Mouse (Mus musculus) heart, adult 9 months (tissue): ENCODE results near the gene Gm3264.
A peak's percentile ranks its signal among the peaks of the same experiment; 100 is the strongest.
"Not testable (repeated sequence)": the region's sequence is repeated elsewhere in the genome, so short reads cannot be mapped to it uniquely, and the experiment has no call there.

ENCODE experiments used
- DNase-seq, 2 experiments: peaks; one replicate each; pipeline ENCODE4 v3.0.0; 2022; ENCODE audit warnings: low spot score in 2 of 2

Gene Gm3264

GRCm38 (mm10) chr14:4855299-4855980 lies at the start of gene Gm3264:
Gene Gm3264 (plus strand): TSS chr14:4855576.
- peak; percentile 31 to 58 for DNase-seq

GRCm38 (mm10) chr14:4806421-4806820 lies 49.0 kb upstream of the Gm3264 start:
- peak in 1 of 2 experiments; percentile 12 for DNase-seq

DNA sequence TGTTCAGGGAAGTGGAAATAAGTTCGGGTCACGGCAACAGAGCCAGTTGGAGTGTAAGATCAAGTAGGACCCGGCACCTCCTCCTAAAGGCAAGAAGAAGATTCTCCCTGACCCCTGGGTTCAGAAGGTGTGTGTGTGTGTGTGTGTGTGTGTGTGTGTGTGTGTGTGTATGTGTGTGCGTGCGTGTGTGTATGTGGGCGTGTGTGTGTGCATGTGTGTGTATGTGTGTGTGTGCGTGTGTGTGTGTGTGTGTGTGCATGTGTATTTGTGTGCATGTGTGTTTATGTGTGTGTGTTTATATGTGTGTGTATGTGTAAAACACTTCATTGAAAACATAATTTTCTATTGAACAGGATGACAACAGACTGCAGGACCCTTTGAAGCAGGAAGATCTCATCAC lies 33.4 kb upstream of the Gm3264 start:
- DNase-seq: not testable (repeated sequence)

- not testable (repeated sequence) for DNase-seq
These were observed 17.6 kb upstream of the Gm3264 start, which contains the start of gene Gm3269 for GRCm38 (mm10) chr14:4837806-4838205. Gene Gm3269 (plus strand): TSS chr14:4838106.

- DNase-seq: not testable (repeated sequence)
These were observed 36.7 kb downstream of the Gm3264 start, which contains the start of gene Gm3278 for GRCm38 (mm10) chr14:4892116-4892515. Gene Gm3278 (plus strand): TSS chr14:4892416.
